Mouse (Mus musculus) cerebellum, adult 2 months (tissue): ENCODE data around the gene Hes7.

Source experiments
- CTCF ChIP-seq: fragments of 200-500 bp; IDR thresholded peaks from 2 replicates; pipeline ENCODE4 v1.5.1; 2011; ENCODE audit warnings: low read depth, mild to moderate bottlenecking, control low read depth, low read length, moderate library complexity, borderline replicate concordance; ENCODE audit not compliant: insufficient read depth
- POLR2A ChIP-seq: fragments of 200-500 bp; IDR thresholded peaks from 2 replicates; pipeline ENCODE4 v1.6.1; 2011; ENCODE audit warnings: low read length, control low read depth, borderline replicate concordance; ENCODE audit not compliant: insufficient read depth

DNA sequence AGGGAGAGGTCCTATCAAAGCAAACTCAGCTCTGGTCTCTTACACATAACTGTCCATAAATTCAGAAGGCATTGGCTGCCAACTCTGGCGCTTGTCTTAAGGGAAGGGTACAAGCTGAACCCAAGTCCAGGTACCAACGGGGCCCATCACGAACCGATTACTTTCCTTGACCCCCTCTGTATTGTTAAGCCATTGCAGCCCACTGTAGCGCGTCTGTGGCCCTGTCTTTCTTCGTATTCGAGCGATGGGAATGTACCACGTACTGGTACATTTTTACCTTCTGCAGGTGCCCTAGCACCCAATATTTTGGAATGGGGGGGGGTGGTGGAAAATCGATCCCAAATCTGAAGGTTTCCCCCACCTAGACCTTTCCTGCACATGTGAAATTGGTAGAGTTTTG is 48.0 kb upstream of the Hes7 start:
- TF ChIP-seq CTCF (no peak), POLR2A (no peak)
